Mouse (Mus musculus) CH12.LX (cell line): ENCODE measurements around the gene Slc7a7. TPM values are rescaled to one million over a fixed set of nuclear protein-coding genes. Genes with fewer than 3 reads are reported as not detected.
A peak's percentile ranks its signal among the peaks of the same experiment; 100 is the strongest.

Experiments used
- DNase-seq: peaks from one replicate; pipeline ENCODE4 v3.0.0-alpha.2; 2013; ENCODE audit errors: extremely low read depth
- H3K27ac ChIP-seq: 2 replicates; pipeline ENCODE4 v1.5.1; 2012; ENCODE audit warnings: low read depth, mild to moderate bottlenecking, control low read depth, moderate library complexity; ENCODE audit not compliant: insufficient read depth
- H3K27me3 ChIP-seq: replicated peaks from 2 replicates; pipeline ENCODE3; 2012; ENCODE audit warnings: inconsistent platforms
- H3K36me3 ChIP-seq, 2 experiments: replicated peaks in 1 of 2; 2 replicates each; pipeline versions ENCODE3 to v1.6.1; 2012; ENCODE audit warnings: inconsistent platforms in 1 of 2, low read length in 1 of 2, mild to moderate bottlenecking in 1 of 2, mixed read lengths in 1 of 2, moderate library complexity in 1 of 2; ENCODE audit not compliant: control insufficient read depth in 1 of 2, insufficient read depth in 1 of 2
- H3K4me1 ChIP-seq, 2 experiments: 2 replicates each; pipeline ENCODE4 v1.6.1; 2012; ENCODE audit warnings: inconsistent platforms in 1 of 2, moderate library complexity in 1 of 2; ENCODE audit not compliant: insufficient read depth in 2 of 2, control insufficient read depth in 1 of 2
- H3K4me2 ChIP-seq: 2 replicates; pipeline ENCODE4 v1.6.1; 2012; ENCODE audit warnings: low read depth, mild to moderate bottlenecking, control low read depth; ENCODE audit not compliant: poor library complexity, insufficient read depth, severe bottlenecking
- H3K4me3 ChIP-seq, 3 experiments: fragments of 150-350 bp in 1 of 3; sonication (generic) in 1 of 3; replicated peaks in 1 of 3; 2 replicates each; pipeline versions ENCODE3 to v1.5.1; 2011 to 2012; ENCODE audit warnings: low read depth in 2 of 3, low read length in 2 of 3, mild to moderate bottlenecking in 2 of 3, moderate library complexity in 2 of 3, control low read depth in 1 of 3, improper control_type of control experiment in 1 of 3, inconsistent platforms in 1 of 3, mixed read lengths in 1 of 3; ENCODE audit not compliant: poor library complexity in 1 of 3
- H3K79me2 ChIP-seq: replicated peaks from 2 replicates; pipeline ENCODE4 v1.6.1; 2012; ENCODE audit warnings: mild to moderate bottlenecking, moderate library complexity; ENCODE audit not compliant: control insufficient read depth, poor library complexity, insufficient read depth, severe bottlenecking; ENCODE audit errors: extremely low read depth
- H3K9ac ChIP-seq: 2 replicates; pipeline ENCODE4 v1.6.1; 2012; ENCODE audit warnings: low read depth, mild to moderate bottlenecking, control low read depth, moderate library complexity; ENCODE audit not compliant: insufficient read depth
- H3K9me3 ChIP-seq: replicated peaks from 2 replicates; pipeline ENCODE3; 2012; ENCODE audit warnings: low read length, inconsistent platforms, mixed read lengths
- CHD2 ChIP-seq: IDR thresholded peaks from 2 replicates; pipeline ENCODE4 v1.6.1; 2011; ENCODE audit warnings: low read length, improper control_type of control experiment
- CTCF ChIP-seq, 2 experiments: IDR thresholded peaks in 1 of 2; conservative IDR thresholded peaks in 1 of 2; 2 replicates each; pipeline ENCODE4 v1.5.1; 2011 to 2012; ENCODE audit warnings: low read depth in 2 of 2, low read length in 2 of 2, improper control_type of control experiment in 1 of 2, inconsistent platforms in 1 of 2, mild to moderate bottlenecking in 1 of 2, moderate library complexity in 1 of 2
- ELF1 ChIP-seq: IDR thresholded peaks from 2 replicates; pipeline ENCODE4 v1.6.1; 2014; ENCODE audit warnings: low read depth, mild to moderate bottlenecking, inconsistent platforms, low read length, improper control_type of control experiment
- EP300 ChIP-seq: IDR thresholded peaks from 2 replicates; pipeline ENCODE4 v1.6.1; 2011; ENCODE audit warnings: low read length, improper control_type of control experiment
- GABPA ChIP-seq: IDR thresholded peaks from 2 replicates; pipeline ENCODE4 v1.6.1; 2012; ENCODE audit warnings: low read depth, low read length, improper control_type of control experiment, inconsistent platforms; ENCODE audit not compliant: insufficient replicate concordance
- JUND ChIP-seq: conservative IDR thresholded peaks from 2 replicates; pipeline ENCODE4 v1.6.1; 2011; ENCODE audit warnings: low read depth, low read length, improper control_type of control experiment
- MAFK ChIP-seq: IDR thresholded peaks from 2 replicates; pipeline ENCODE4 v1.6.1; 2011; ENCODE audit warnings: low read length, improper control_type of control experiment; ENCODE audit not compliant: insufficient replicate concordance
- MEF2A ChIP-seq: IDR thresholded peaks from 2 replicates; pipeline ENCODE4 v1.6.1; 2014; ENCODE audit warnings: low read depth, mild to moderate bottlenecking, inconsistent platforms, low read length, improper control_type of control experiment, borderline replicate concordance
- MXI1 ChIP-seq: IDR thresholded peaks from 2 replicates; pipeline ENCODE4 v1.6.1; 2011; ENCODE audit warnings: mild to moderate bottlenecking, low read depth, low read length, improper control_type of control experiment
- MYC ChIP-seq: IDR thresholded peaks from 2 replicates; pipeline ENCODE4 v1.6.1; 2011; ENCODE audit warnings: low read depth, mild to moderate bottlenecking, improper control_type of control experiment, low read length
- NELFE ChIP-seq: IDR thresholded peaks from 2 replicates; pipeline ENCODE4 v1.6.1; 2011; ENCODE audit warnings: low read depth, low read length, improper control_type of control experiment
- NRF1 ChIP-seq: IDR thresholded peaks from 2 replicates; pipeline ENCODE4 v1.6.1; 2014; ENCODE audit warnings: low read depth, mild to moderate bottlenecking, inconsistent platforms, low read length, improper control_type of control experiment, moderate library complexity
- PAX5 ChIP-seq: IDR thresholded peaks from 2 replicates; pipeline ENCODE4 v1.6.1; 2012; ENCODE audit warnings: low read length, inconsistent platforms, mixed read lengths
- POLR2AphosphoS2 ChIP-seq: IDR thresholded peaks from 2 replicates; pipeline ENCODE4 v1.6.1; 2011; ENCODE audit warnings: low read depth, low read length, improper control_type of control experiment
- RAD21 ChIP-seq: IDR thresholded peaks from 2 replicates; pipeline ENCODE4 v1.6.1; 2011; ENCODE audit warnings: low read depth, mild to moderate bottlenecking, low read length, improper control_type of control experiment, moderate library complexity
- RCOR1 ChIP-seq: conservative IDR thresholded peaks from 2 replicates; pipeline ENCODE4 v1.6.1; 2012; ENCODE audit warnings: low read depth, mild to moderate bottlenecking, inconsistent platforms, low read length, improper control_type of control experiment
- SIN3A ChIP-seq: IDR thresholded peaks from 2 replicates; pipeline ENCODE4 v1.6.1; 2012; ENCODE audit warnings: low read length, improper control_type of control experiment, inconsistent platforms
- SMC3 ChIP-seq: IDR thresholded peaks from 2 replicates; pipeline ENCODE4 v1.6.1; 2011; ENCODE audit warnings: low read depth, low read length, improper control_type of control experiment
- TBP ChIP-seq: conservative IDR thresholded peaks from 2 replicates; pipeline ENCODE4 v1.6.1; 2011; ENCODE audit warnings: low read depth, low read length, improper control_type of control experiment
- TCF12 ChIP-seq: IDR thresholded peaks from 2 replicates; pipeline ENCODE4 v1.6.1; 2014; ENCODE audit warnings: low read depth, mild to moderate bottlenecking, inconsistent platforms, low read length, improper control_type of control experiment
- ZKSCAN1 ChIP-seq: IDR thresholded peaks from 2 replicates; pipeline ENCODE4 v1.6.1; 2012; ENCODE audit warnings: low read depth, inconsistent platforms, low read length, improper control_type of control experiment, borderline replicate concordance
- ZMIZ1 ChIP-seq: IDR thresholded peaks from 2 replicates; pipeline ENCODE4 v1.6.1; 2012; ENCODE audit warnings: low read depth, mild to moderate bottlenecking, inconsistent platforms, low read length, improper control_type of control experiment
- dilution Hi-C: fragments of 300-500 bp; cut with MboI; formaldehyde crosslinking; loops from 2 replicates; pipeline ENCODE4 v1.14.3; 2020; ENCODE audit warnings: low sequenced_read_pairs; ENCODE audit not compliant: extremely low pct_unique_long_range_greater_than_20kb, extremely low pct_ligation_motif_present
- in situ Hi-C: fragments of 300-500 bp; cut with MboI; formaldehyde crosslinking; loops from 3 replicates; pipeline ENCODE4 v1.14.3; 2019; ENCODE audit warnings: low sequenced_read_pairs, low pct_ligation_motif_present, low pct_unique_long_range_greater_than_20kb, mixed read lengths
- polyA plus RNA-seq: library from polyadenylated mRNA; unstranded; fragments of >175 nt; gene quantifications from 2 replicates; pipeline ENCODE4 v1.2.1, GENCODE M21; 2012; ENCODE audit warnings: low read depth; ENCODE audit not compliant: insufficient read length
- total RNA-seq, 2 experiments: library from RNA; depleted of rRNA; stranded (reverse); fragments of 300-350 nt in 1 of 2; fragments of >200 nt in 1 of 2; gene quantifications; 2 replicates each; pipeline ENCODE4 v1.2.3; 2012 to 2014

Slc7a7 gene
- total and polyA plus RNA-seq, 3 experiments = 27.8 to 50.4 (median 45.4) TPM

DNA sequence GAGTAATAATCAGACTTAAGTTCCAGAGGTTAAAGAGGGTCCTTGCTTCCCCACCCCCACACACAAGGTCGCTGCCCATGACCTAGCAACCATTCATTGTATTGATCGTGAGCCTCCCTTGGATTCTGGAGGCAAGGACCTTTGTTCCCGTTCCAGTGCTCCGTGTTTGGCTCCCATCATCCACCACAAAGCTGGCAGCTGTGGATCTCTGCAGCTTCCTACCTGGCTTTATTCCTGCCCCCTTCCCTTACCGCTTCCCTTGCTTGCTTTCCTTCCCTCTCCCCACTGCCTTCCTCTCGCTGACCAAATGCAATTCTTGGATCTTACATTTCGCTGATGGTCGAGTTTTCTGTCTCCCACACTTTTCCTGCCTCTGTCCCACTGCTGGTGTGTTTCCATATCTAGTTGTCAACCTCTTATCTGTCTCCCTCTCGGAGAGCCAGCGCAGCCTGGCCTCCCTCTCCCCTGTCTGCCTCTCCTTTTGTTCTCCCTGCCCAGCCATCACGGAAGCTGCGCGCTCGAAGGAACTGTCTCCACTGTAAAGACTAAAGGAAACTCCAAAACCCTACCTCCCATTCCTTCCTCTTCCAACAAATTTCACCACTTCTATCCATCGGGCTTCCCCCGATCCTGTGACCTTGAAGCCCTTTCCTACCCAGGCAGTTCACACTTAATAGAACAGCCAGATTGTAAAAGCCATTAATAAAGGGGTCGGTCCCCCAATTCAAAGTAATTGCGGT lies 13.0 kb upstream of the Slc7a7 start:
- no peak for DNase-seq
- H3K27ac ChIP-seq = no peak overlapping the region
- dilution Hi-C loops = no loop called here
- TF ChIP-seq MXI1 = no peak
- peak; percentile 23; the same call in 1 of the 2 replicates for TF ChIP-seq POLR2AphosphoS2
- H3K9me3 ChIP-seq = no peaks in the 10 kb centered on the region
- no peak overlapping the region for H3K9ac ChIP-seq
- H3K27me3 ChIP-seq = no peaks in the 10 kb centered on the region
- H3K4me2 ChIP-seq = no peak overlapping the region
- H3K4me3 ChIP-seq = no peak overlapping the region
- H3K79me2 ChIP-seq = no peaks in the 10 kb centered on the region
- peaks cover 8 to 36% of the 10 kb centered on the region in 2 experiments for H3K4me1 ChIP-seq
- peaks cover 13 to 29% of the 10 kb centered on the region in 2 experiments for H3K36me3 ChIP-seq
- in situ Hi-C loops = loop anchor here (10.0 kb wide), 1 partner anchor 196 kb away; no protein-coding TSS in a partner anchor

GRCm38 (mm10) chr14:54429332-54430093 lies 11.9 kb upstream of the Slc7a7 start:
- H3K4me1 ChIP-seq = peaks cover 2 to 34% of the 10 kb centered on the region in 2 experiments; a peak in 2 of 4 replicates
- H3K4me3 ChIP-seq = no peak overlapping the region
- no peak for DNase-seq
- in situ Hi-C loops (loop anchor here (10.0 kb wide), 1 partner anchor 195 kb away; no protein-coding TSS in a partner anchor), dilution Hi-C loops (no loop called here)
- H3K79me2 ChIP-seq = no peaks in the 10 kb centered on the region
- H3K27me3 ChIP-seq = no peaks in the 10 kb centered on the region
- TF ChIP-seq TCF12 = no peak
- TF ChIP-seq GABPA = no peak
- no peak for TF ChIP-seq PAX5
- TF ChIP-seq ZKSCAN1 = no peak
- TF ChIP-seq CHD2 = no peak
- TF ChIP-seq RCOR1 = no peak
- no peak for TF ChIP-seq TBP
- TF ChIP-seq JUND = no peak
- TF ChIP-seq NRF1 = no peak
- TF ChIP-seq ELF1 = no peak
- TF ChIP-seq MEF2A = no peak
- no peak for TF ChIP-seq SIN3A
- no peak for TF ChIP-seq MYC
- TF ChIP-seq RAD21 = no peak
- TF ChIP-seq CTCF (conservative IDR thresholded peaks at IDR 0.05 in 1 of 2, IDR thresholded peaks at IDR 0.05 in 1 of 2; ENCODE audit: low read depth in 2 of 2, low read length in 2 of 2) = no peak
- TF ChIP-seq EP300 = no peak
- no peak for TF ChIP-seq MAFK
- TF ChIP-seq ZMIZ1 = no peak
- TF ChIP-seq SMC3 = no peak
- TF ChIP-seq NELFE = no peak
- no peak overlapping the region for H3K9ac ChIP-seq
- no peaks in the 10 kb centered on the region for H3K9me3 ChIP-seq
- H3K27ac ChIP-seq = no peak overlapping the region
- peaks cover 13 to 29% of the 10 kb centered on the region in 2 experiments for H3K36me3 ChIP-seq
- H3K4me2 ChIP-seq = no peak overlapping the region
